Mouse (Mus musculus): ENCODE measurements at regions not wholly inside any gene's neighbourhood (a gene's known extent, or its start where the extent isn't known, plus 50 kb on each side); places are given as distances from the start of the nearest gene placed in this dataset.

DNA sequence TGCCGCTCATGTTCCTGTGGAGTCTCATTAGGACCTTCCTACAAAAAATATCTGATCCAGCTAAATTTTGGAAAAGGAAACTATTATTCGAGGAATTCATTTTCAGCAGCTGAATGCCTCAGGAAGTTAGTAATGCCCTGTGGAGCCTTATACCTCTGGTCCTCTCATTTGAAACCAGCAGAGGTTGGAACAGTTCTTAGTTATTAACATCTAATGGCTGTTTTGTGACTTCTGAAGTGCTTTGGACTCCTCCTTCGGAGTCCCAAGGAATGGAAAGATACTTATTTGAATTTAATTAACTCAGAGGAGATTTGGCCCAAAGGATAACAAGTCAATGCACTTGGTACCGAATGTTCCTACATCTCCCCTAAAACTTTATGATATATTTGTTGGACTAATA, 372.2 kb upstream of the Adam34 start:
- TF ChIP-seq CTCF (IDR thresholded peaks at IDR 0.05; ENCODE audit: low read depth), result no peak
- no peak for TF ChIP-seq EP300 (optimal IDR thresholded peaks at IDR 0.05)
